Mouse (Mus musculus) kidney, embryonic 16.5 days (tissue): ENCODE measurements around the gene Kmt5a. TPM values are rescaled to one million over a fixed set of nuclear protein-coding genes. Genes with fewer than 3 reads are reported as not detected.
A peak's percentile ranks its signal among the peaks of the same experiment; 100 is the strongest.

ENCODE experiments used
- ATAC-seq: fragments of 200-750 bp; cut with Nextera tagmentation; 2 replicates; pipeline ENCODE4 v1.8.0; 2017; ENCODE audit warnings: moderate TSS enrichment; ENCODE audit not compliant: low FRiP score, low TSS enrichment
- H3K27ac ChIP-seq: fragments of 300-500 bp; sonication (generic); 2 replicates; pipeline ENCODE4 v1.5.1; 2014; ENCODE audit warnings: low read length
- H3K27me3 ChIP-seq: fragments of 300-500 bp; sonication (generic); 2 replicates; pipeline ENCODE4 v1.6.1; 2014; ENCODE audit warnings: low read length, control low read depth, mixed read lengths; ENCODE audit not compliant: insufficient read depth
- H3K36me3 ChIP-seq: fragments of 300-500 bp; sonication (generic); 2 replicates; pipeline ENCODE4 v1.6.1; 2014; ENCODE audit warnings: low read length, control low read depth, mixed read lengths; ENCODE audit not compliant: insufficient read depth
- H3K4me1 ChIP-seq: fragments of 300-500 bp; sonication (generic); 2 replicates; pipeline ENCODE4 v1.6.1; 2014; ENCODE audit warnings: low read length, control low read depth, mixed read lengths; ENCODE audit not compliant: insufficient read depth
- H3K4me2 ChIP-seq: fragments of 300-500 bp; sonication (generic); replicated peaks from 2 replicates; pipeline ENCODE4 v1.6.1; 2014; ENCODE audit warnings: low read depth, low read length
- H3K4me3 ChIP-seq: fragments of 300-500 bp; sonication (generic); 2 replicates; pipeline ENCODE4 v1.5.1; 2014; ENCODE audit warnings: mild to moderate bottlenecking, low read length
- H3K9ac ChIP-seq: fragments of 300-500 bp; sonication (generic); replicated peaks from 2 replicates; pipeline ENCODE4 v1.6.1; 2014; ENCODE audit warnings: low read length
- H3K9me3 ChIP-seq: fragments of 300-500 bp; sonication (generic); 2 replicates; pipeline ENCODE4 v1.6.1; 2016; ENCODE audit warnings: low read length, control low read depth
- WGBS: fragments of 180-500 bp; shearing (Covaris S2); extraction: QIAGEN DNeasy Blood & Tissue Kit; methylation state at CpG from one replicate; pipeline ENCODE4 v1.1.7; 2014; 5-methylcytosine and 5-hydroxymethylcytosine counted together
- microRNA-seq: library from miRNA; unstranded; fragments of <30 nt; microRNA quantifications from one replicate; pipeline ENCODE4, GENCODE M21; 2016
- polyA plus RNA-seq: library from polyadenylated mRNA; unstranded; fragments of >200 nt; fragmentation: Nextera tagmentation; extraction: Ambion mirVana; gene quantifications from 2 replicates; pipeline ENCODE4 v1.2.1, GENCODE M21; 2015

Kmt5a gene
- polyA plus RNA-seq, 1 experiment from 2014 or later: 30.7 TPM

DNA sequence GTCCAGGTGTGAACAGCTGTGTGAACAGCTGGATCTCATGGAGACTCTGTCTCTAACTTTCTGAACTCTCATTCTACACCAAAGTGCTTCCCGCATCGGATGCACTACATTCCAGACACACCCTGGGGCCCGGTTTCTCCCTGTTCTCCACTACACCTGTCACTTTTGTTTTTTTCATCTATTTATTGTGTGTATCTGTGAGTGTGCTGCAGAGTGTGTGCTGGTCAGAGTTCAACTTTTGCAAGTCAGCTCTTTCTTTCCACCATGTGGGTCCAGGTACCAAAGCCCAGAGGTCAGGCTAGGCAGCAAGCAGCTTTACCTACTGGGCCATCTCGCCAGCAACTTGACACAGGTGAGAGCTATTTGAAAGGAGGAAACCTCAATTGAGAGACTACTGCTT lies 65.5 kb downstream of the Kmt5a start:
- Histone ChIP-seq H3K4me1 (peaks cover 11% of the 10 kb centered on the region), H3K27me3 (no peaks in the 10 kb centered on the region), H3K36me3 (peaks cover 40% of the 10 kb centered on the region), H3K27ac (no peak overlapping the region), H3K9ac (no peak overlapping the region), H3K4me3 (no peak overlapping the region), H3K9me3 (no peaks in the 10 kb centered on the region), H3K4me2 (no peak overlapping the region)
- WGBS: 88% methylated on average over 4 of the region's 4 CpGs
- no peak for ATAC-seq

DNA sequence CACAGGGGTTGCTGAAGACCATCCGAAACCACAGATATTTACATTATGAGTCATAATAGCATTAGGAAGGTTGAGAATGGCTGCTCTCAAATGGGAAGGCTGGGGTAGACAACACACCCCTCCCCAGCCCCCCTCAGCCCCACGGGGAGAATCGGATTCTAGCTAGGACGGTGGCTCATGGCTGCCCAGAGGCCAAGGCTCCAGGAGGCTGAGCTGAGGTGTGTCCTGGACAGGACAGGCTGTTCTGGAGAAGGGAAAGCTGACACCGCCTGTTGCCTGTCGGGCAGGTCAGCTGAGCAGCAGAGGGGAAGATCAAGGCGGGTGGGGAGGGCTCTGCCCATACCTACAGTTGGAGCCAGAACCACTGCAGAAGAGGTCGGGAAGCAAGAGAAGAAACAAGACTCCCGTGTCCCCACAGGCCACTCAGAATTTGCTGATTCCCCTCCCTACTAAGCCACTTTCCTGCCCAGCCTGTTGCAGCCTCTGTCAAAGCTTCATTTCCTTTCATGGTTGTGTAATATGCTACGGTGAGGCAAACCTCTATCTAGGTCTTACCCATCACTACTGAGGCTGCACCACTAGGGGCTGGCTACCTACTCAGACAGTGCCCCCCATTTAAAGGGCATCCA lies 67.1 kb downstream of the Kmt5a start:
- peak; percentile 50 for ATAC-seq
- H3K36me3 ChIP-seq: peaks cover 36% of the 10 kb centered on the region
- no peak overlapping the region for H3K4me3 ChIP-seq
- 39% methylated on average over 10 of the region's 10 CpGs for WGBS
- peaks cover 14% of the 10 kb centered on the region for H3K4me1 ChIP-seq
- 0 out of 2 replicates have a peak overlapping the region, but pooled peaks have one; percentile 16 for H3K9ac ChIP-seq
- H3K9me3 ChIP-seq: no peaks in the 10 kb centered on the region
- H3K27ac ChIP-seq: no peak overlapping the region
- H3K4me2 ChIP-seq: no peak overlapping the region
- no peaks in the 10 kb centered on the region for H3K27me3 ChIP-seq

DNA sequence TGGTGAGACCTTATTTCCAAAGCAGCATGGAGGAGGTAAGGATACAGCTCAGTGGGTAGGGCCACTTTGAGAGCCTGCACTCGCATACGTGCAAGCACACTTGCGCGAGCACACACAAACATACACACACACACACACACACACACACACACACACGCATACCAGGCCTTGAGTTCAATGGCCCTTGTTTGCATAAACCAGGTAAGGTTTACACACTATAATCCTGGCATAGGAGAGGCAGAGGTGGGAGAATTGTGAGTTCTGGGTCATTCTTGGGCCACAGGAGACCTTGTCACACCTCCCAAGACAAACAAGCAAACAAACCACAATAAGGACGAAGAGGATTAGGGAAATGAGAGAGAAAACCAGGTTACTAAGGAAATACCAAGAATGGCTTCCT lies 69.5 kb downstream of the Kmt5a start:
- Histone ChIP-seq H3K27me3 (no peaks in the 10 kb centered on the region), H3K36me3 (peaks cover 35% of the 10 kb centered on the region), H3K4me2 (no peak overlapping the region), H3K9me3 (no peaks in the 10 kb centered on the region), H3K4me3 (no peak overlapping the region), H3K9ac (no peak overlapping the region), H3K4me1 (peaks cover 14% of the 10 kb centered on the region), H3K27ac (no peak overlapping the region)
- 86% methylated on average over 6 of the region's 6 CpGs for WGBS
- no peak for ATAC-seq

DNA sequence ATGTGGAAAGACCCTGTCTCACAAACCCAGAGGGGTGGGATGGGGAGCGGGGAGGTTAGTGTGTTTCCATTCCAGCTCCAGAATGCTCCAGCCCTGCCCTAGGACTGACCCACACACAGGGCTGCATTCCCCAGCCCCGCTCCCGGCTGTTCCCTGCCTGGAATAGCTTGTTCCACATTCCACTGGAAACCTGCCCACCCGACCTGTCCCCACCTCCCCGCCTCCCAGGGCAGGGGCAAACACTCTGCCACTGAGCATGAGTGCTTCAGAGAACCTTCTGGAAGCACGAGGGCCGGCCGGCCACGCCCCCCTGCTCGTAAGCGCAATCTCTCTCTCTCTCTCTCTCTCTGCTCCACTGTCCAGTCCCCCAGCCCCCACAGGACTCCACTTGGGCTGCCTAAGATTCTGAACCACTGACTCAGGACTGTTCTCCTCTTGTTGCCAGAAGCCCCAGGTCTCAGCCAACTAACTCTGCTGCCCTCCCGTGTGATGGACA lies 70.1 kb downstream of the Kmt5a start:
- no peak overlapping the region for H3K27ac ChIP-seq
- 64% methylated on average over 12 of the region's 12 CpGs for WGBS
- peaks cover 14% of the 10 kb centered on the region for H3K4me1 ChIP-seq

DNA sequence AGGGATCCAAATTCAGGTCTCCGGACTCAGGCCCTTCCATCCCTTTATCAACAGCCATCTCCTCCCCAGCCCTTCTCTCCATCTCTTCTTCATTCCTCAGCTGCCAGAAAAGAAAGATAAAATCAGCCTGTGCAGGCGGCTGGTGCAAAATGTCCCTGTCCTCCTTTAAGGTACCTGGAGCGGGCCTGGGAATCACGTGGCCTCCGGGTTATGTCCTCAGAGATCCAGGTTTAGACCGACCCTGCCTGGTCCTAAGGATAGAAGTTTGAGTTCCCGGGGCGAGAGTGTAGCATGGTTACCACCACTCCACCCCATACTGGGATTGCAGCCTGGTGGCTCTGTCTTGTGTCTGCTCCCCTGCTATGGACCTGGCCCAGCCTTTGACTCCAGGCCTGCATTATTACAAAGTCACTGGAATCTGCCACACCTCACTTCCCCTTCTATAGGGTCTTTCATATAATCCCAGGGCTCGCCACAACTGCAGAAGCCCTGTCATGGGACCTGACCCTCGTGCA lies 70.9 kb downstream of the Kmt5a start:
- Histone ChIP-seq H3K27ac (no peak overlapping the region), H3K9me3 (no peaks in the 10 kb centered on the region), H3K4me2 (no peak overlapping the region), H3K4me3 (no peak overlapping the region), H3K36me3 (peaks cover 36% of the 10 kb centered on the region), H3K4me1 (peaks cover 14% of the 10 kb centered on the region), H3K27me3 (no peaks in the 10 kb centered on the region), H3K9ac (no peak overlapping the region)
- 93% methylated on average over 10 of the region's 10 CpGs for WGBS
- ATAC-seq: no peak

More for the DNA sequence above, 70.1 kb downstream of the Kmt5a start:
- ATAC-seq: peak; percentile 47; the same call in 1 of the 2 replicates
- H3K9me3 ChIP-seq: no peaks in the 10 kb centered on the region
- H3K36me3 ChIP-seq: peaks cover 38% of the 10 kb centered on the region
- no peaks in the 10 kb centered on the region for H3K27me3 ChIP-seq
- no peak overlapping the region for H3K9ac ChIP-seq
- H3K4me2 ChIP-seq: no peak overlapping the region
- no peak overlapping the region for H3K4me3 ChIP-seq

Small RNAs within 50 kb of the gene (microRNA-seq; reads per million reads assigned to microRNA genes)
- gene Gm27486: 1.1 reads per million

Other genes with a start within 250 kb of the Kmt5a start
- gene Pitpnm2, start 190.2 kb upstream of the Kmt5a start, polyA plus RNA-seq: 3.9 and 4.1 TPM in 2 replicates
- 10.8 and 13.8 TPM in 2 replicates for gene Mphosph9, start 112.0 kb upstream of the Kmt5a start, polyA plus RNA-seq
- gene 2810006K23Rik, start 111.8 kb upstream of the Kmt5a start, polyA plus RNA-seq: 18.5 and 20.4 TPM in 2 replicates
- gene Cdk2ap1, start 76.8 kb upstream of the Kmt5a start, polyA plus RNA-seq: 28.4 and 29.9 TPM in 2 replicates
- gene Sbno1, start 13.9 kb upstream of the Kmt5a start, polyA plus RNA-seq: 72.7 and 94.8 TPM in 2 replicates
- gene Rilpl2, start 38.4 kb downstream of the Kmt5a start, polyA plus RNA-seq: 34.7 and 36.8 TPM in 2 replicates
- 27.4 and 29.4 TPM in 2 replicates for gene Snrnp35, start 43.2 kb downstream of the Kmt5a start, polyA plus RNA-seq
- 21.7 and 21.9 TPM in 2 replicates for gene Rilpl1, start 91.5 kb downstream of the Kmt5a start, polyA plus RNA-seq
- gene Tmed2, start 100.8 kb downstream of the Kmt5a start, polyA plus RNA-seq: 537 and 602 TPM in 2 replicates
- gene Ddx55, start 112.9 kb downstream of the Kmt5a start, polyA plus RNA-seq: 13.9 and 17.2 TPM in 2 replicates
- gene Eif2b1, start 139.2 kb downstream of the Kmt5a start, polyA plus RNA-seq: 73.4 and 76.1 TPM in 2 replicates
- 67.9 and 73.8 TPM in 2 replicates for gene Gtf2h3, start 139.2 kb downstream of the Kmt5a start, polyA plus RNA-seq
- 47.1 and 48.6 TPM in 2 replicates for gene Atp6v0a2, start 188.6 kb downstream of the Kmt5a start, polyA plus RNA-seq